Mouse (Mus musculus): ENCODE data around the gene Fthl17d. TPM values are rescaled to one million over a fixed set of nuclear protein-coding genes. Genes with fewer than 3 reads are reported as not detected.
"Not testable (repeated sequence)": the region's sequence is repeated elsewhere in the genome, so short reads cannot be mapped to it uniquely, and the experiment has no call there.

Gene Fthl17d
- not detected in 2 replicates for polyA plus RNA-seq (2015; fragmentation: Nextera tagmentation; extraction: Ambion mirVana)

DNA sequence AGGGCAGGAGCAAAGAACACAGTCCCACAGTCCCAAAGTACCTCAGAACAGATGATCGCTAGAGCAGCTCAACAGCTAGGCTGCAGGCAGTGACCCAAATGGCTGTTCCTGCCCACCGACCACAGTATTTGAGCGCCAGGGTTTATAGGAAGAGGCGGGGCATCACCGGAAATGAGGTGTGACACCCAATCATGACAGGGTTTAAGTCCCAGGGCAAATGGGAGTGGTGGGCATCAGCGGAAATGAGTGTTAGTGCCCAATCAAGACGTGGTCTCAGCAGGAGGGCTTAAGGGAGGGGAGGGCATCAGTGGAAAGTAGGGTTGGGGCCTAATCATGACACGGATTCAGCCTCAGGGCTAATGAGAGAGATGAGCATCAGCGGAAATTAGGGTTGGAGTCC lies at the start of gene Fthl17d:
Fthl17d (minus strand) TSS at position 101 of the 400 bp plus-strand sequence.
- no CpG with 5 or more reads among the region's 9 CpGs for WGBS
- not testable (repeated sequence) for H3K9ac ChIP-seq (ENCODE audit: low read length); H3K4me1 ChIP-seq (ENCODE audit: control insufficient read depth, insufficient read depth, low read length); H3K4me2 ChIP-seq (ENCODE audit: low read depth, low read length); H3K4me3 ChIP-seq (ENCODE audit: low read length); H3K36me3 ChIP-seq (ENCODE audit: control insufficient read depth, insufficient read depth); ATAC-seq (replicated peaks; ENCODE audit: extremely low read depth, insufficient read depth, low FRiP score); H3K9me3 ChIP-seq (replicated peaks; ENCODE audit: control insufficient read depth, low read length); H3K27ac ChIP-seq (ENCODE audit: low read length); H3K27me3 ChIP-seq (ENCODE audit: control insufficient read depth, insufficient read depth, low read length)

DNA sequence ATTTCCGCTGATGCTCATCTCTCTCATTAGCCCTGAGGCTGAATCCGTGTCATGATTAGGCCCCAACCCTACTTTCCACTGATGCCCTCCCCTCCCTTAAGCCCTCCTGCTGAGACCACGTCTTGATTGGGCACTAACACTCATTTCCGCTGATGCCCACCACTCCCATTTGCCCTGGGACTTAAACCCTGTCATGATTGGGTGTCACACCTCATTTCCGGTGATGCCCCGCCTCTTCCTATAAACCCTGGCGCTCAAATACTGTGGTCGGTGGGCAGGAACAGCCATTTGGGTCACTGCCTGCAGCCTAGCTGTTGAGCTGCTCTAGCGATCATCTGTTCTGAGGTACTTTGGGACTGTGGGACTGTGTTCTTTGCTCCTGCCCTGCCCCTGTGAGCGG lies 46.6 kb upstream of the Fthl17d start, which contains the start of gene Fthl17e:
Fthl17e (plus strand) TSS at position 301 of the 400 bp plus-strand sequence.
- H3K4me3 ChIP-seq (ENCODE audit: low read length); H3K27me3 ChIP-seq (ENCODE audit: control insufficient read depth, insufficient read depth, low read length); H3K36me3 ChIP-seq (ENCODE audit: control insufficient read depth, insufficient read depth); H3K9me3 ChIP-seq (replicated peaks; ENCODE audit: control insufficient read depth, low read length); H3K27ac ChIP-seq (ENCODE audit: low read length); H3K9ac ChIP-seq (ENCODE audit: low read length); H3K4me1 ChIP-seq (ENCODE audit: control insufficient read depth, insufficient read depth, low read length); ATAC-seq (replicated peaks; ENCODE audit: extremely low read depth, insufficient read depth, low FRiP score); H3K4me2 ChIP-seq (ENCODE audit: low read depth, low read length): not testable (repeated sequence)
- WGBS: no CpG with 5 or more reads among the region's 10 CpGs

DNA sequence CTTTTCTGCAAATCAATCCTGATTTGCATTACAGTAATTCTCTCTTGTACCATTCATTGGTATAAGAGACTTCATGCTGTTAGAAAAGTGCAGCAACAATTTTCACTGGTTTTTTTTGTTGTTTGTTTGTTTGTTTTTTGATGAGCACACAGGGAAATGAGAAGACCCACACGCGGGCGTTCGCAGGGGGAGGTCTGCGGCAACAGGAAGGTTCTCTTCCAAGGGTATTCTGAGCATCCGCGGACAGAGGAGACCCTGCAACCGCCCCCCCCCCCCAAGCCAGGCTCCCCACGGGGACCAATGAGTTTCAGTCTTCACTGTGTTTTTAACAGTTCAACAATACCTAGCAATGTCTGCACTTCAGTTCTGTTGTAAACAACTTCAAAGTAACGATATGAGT lies 32.9 kb upstream of the Fthl17d start:
- Histone ChIP-seq H3K4me3 (ENCODE audit: low read length) (no peak overlapping the region), H3K9ac (ENCODE audit: low read length) (no peak overlapping the region), H3K9me3 (replicated peaks; ENCODE audit: control insufficient read depth, low read length) (no peaks in the 10 kb centered on the region), H3K27me3 (ENCODE audit: control insufficient read depth, insufficient read depth, low read length) (no peaks in the 10 kb centered on the region), H3K27ac (ENCODE audit: low read length) (no peak overlapping the region), H3K36me3 (ENCODE audit: control insufficient read depth, insufficient read depth) (no peaks in the 10 kb centered on the region), H3K4me1 (ENCODE audit: control insufficient read depth, insufficient read depth, low read length) (no peaks in the 10 kb centered on the region), H3K4me2 (ENCODE audit: low read depth, low read length) (no peak overlapping the region)
- no peak for ATAC-seq (replicated peaks; ENCODE audit: extremely low read depth, insufficient read depth, low FRiP score)
- WGBS: 56% methylated on average over 10 of the region's 10 CpGs

DNA sequence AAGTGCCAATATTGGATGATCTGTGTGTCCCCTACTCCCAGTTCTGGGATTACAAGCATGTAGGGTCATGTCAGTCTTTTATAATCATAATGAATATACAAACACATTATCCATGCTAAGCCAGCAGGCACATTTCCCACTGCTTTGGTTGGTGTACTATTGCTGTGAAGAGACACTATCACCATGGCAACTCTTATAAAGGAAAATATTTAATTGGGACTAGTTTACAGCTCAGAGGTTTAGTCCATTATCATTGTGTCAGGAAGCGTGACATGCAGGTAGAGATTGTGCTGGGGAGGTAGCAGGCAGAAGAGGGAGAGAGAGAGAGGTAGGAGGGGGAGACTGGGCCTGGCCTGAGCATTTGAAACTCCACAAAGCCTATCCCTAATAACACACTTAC lies 29.5 kb upstream of the Fthl17d start:
- 56% methylated on average over 1 of the region's 1 CpGs for WGBS

DNA sequence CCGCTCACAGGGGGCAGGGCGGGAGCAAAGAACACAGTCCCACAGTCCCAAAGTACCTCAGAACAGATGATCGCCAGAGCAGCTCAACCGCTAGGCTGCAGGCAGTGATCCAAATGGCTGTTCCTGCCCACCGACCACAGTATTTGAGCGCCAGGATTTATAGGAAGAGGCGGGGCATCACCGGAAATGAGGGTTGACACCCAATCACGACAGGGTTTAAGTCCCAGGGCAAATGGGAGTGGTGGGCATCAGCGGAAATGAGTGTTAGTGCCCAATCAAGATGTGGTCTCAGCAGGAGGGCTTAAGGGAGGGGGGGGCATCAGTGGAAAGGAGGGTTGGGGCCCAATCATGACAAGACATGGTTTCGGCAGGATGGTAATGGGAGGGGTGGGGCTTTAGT lies 10.1 kb downstream of the Fthl17d start, which contains the start of gene Fthl17c:
Fthl17c (minus strand) TSS at position 101 of the 400 bp plus-strand sequence.
- not testable (repeated sequence) for H3K27ac ChIP-seq (ENCODE audit: low read length); H3K4me2 ChIP-seq (ENCODE audit: low read depth, low read length); H3K27me3 ChIP-seq (ENCODE audit: control insufficient read depth, insufficient read depth, low read length); H3K4me1 ChIP-seq (ENCODE audit: control insufficient read depth, insufficient read depth, low read length); H3K4me3 ChIP-seq (ENCODE audit: low read length); H3K36me3 ChIP-seq (ENCODE audit: control insufficient read depth, insufficient read depth); ATAC-seq (replicated peaks; ENCODE audit: extremely low read depth, insufficient read depth, low FRiP score); H3K9ac ChIP-seq (ENCODE audit: low read length); H3K9me3 ChIP-seq (replicated peaks; ENCODE audit: control insufficient read depth, low read length)
- WGBS: no CpG with 5 or more reads among the region's 11 CpGs

More for the DNA sequence above, 29.5 kb upstream of the Fthl17d start:
- no peaks in the 10 kb centered on the region for H3K4me1 ChIP-seq (ENCODE audit: control insufficient read depth, insufficient read depth, low read length)
- no peak overlapping the region for H3K4me3 ChIP-seq (ENCODE audit: low read length)
- no peaks in the 10 kb centered on the region for H3K9me3 ChIP-seq (replicated peaks; ENCODE audit: control insufficient read depth, low read length)
- H3K9ac ChIP-seq (ENCODE audit: low read length): no peak overlapping the region
- no peak overlapping the region for H3K27ac ChIP-seq (ENCODE audit: low read length)
- no peak overlapping the region for H3K4me2 ChIP-seq (ENCODE audit: low read depth, low read length)
- no peaks in the 10 kb centered on the region for H3K36me3 ChIP-seq (ENCODE audit: control insufficient read depth, insufficient read depth)
- H3K27me3 ChIP-seq (ENCODE audit: control insufficient read depth, insufficient read depth, low read length): no peaks in the 10 kb centered on the region
- ATAC-seq (replicated peaks; ENCODE audit: extremely low read depth, insufficient read depth, low FRiP score): no peak

DNA sequence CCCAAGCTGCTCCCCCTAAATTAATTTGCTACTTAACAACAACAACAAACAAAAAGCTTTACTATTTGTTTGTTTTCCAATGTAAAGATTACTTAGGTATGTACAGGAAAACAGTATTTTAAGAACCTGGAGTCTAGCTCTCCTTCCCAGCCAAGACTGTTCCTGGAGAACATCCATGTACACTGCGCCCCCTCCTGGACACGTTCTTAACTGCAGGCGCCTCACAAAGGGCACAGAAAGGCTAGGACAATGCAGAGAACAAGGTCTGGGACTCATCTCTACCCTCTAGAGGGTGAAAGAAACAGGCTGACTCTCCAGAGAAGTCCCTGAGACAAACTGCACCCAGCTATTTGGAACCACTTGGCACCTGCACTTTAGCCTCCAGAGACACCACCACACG lies 21.9 kb downstream of the Fthl17d start:
- 26% methylated on average over 4 of the region's 4 CpGs for WGBS
- not testable (repeated sequence) for H3K9me3 ChIP-seq (replicated peaks; ENCODE audit: control insufficient read depth, low read length)

DNA sequence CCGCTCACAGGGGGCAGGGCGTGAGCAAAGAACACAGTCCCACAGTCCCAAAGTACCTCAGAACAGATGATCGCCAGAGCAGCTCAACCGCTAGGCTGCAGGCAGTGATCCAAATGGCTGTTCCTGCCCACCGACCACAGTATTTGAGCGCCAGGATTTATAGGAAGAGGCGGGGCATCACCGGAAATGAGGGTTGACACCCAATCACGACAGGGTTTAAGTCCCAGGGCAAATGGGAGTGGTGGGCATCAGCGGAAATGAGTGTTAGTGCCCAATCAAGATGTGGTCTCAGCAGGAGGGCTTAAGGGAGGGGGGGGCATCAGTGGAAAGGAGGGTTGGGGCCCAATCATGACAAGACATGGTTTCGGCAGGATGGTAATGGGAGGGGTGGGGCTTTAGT lies 23.7 kb downstream of the Fthl17d start, which contains the start of gene Fthl17b:
Fthl17b (minus strand) TSS at position 101 of the 400 bp plus-strand sequence.
- not testable (repeated sequence) for ATAC-seq (replicated peaks; ENCODE audit: extremely low read depth, insufficient read depth, low FRiP score); H3K9ac ChIP-seq (ENCODE audit: low read length); H3K4me3 ChIP-seq (ENCODE audit: low read length); H3K27ac ChIP-seq (ENCODE audit: low read length); H3K27me3 ChIP-seq (ENCODE audit: control insufficient read depth, insufficient read depth, low read length); H3K9me3 ChIP-seq (replicated peaks; ENCODE audit: control insufficient read depth, low read length); H3K36me3 ChIP-seq (ENCODE audit: control insufficient read depth, insufficient read depth); H3K4me2 ChIP-seq (ENCODE audit: low read depth, low read length); H3K4me1 ChIP-seq (ENCODE audit: control insufficient read depth, insufficient read depth, low read length)
- 84% methylated on average over 4 of the region's 11 CpGs for WGBS

More for the DNA sequence above, 21.9 kb downstream of the Fthl17d start:
- not testable (repeated sequence) for H3K27me3 ChIP-seq (ENCODE audit: control insufficient read depth, insufficient read depth, low read length); H3K4me2 ChIP-seq (ENCODE audit: low read depth, low read length); H3K4me3 ChIP-seq (ENCODE audit: low read length); ATAC-seq (replicated peaks; ENCODE audit: extremely low read depth, insufficient read depth, low FRiP score); H3K27ac ChIP-seq (ENCODE audit: low read length); H3K36me3 ChIP-seq (ENCODE audit: control insufficient read depth, insufficient read depth); H3K4me1 ChIP-seq (ENCODE audit: control insufficient read depth, insufficient read depth, low read length); H3K9ac ChIP-seq (ENCODE audit: low read length)

DNA sequence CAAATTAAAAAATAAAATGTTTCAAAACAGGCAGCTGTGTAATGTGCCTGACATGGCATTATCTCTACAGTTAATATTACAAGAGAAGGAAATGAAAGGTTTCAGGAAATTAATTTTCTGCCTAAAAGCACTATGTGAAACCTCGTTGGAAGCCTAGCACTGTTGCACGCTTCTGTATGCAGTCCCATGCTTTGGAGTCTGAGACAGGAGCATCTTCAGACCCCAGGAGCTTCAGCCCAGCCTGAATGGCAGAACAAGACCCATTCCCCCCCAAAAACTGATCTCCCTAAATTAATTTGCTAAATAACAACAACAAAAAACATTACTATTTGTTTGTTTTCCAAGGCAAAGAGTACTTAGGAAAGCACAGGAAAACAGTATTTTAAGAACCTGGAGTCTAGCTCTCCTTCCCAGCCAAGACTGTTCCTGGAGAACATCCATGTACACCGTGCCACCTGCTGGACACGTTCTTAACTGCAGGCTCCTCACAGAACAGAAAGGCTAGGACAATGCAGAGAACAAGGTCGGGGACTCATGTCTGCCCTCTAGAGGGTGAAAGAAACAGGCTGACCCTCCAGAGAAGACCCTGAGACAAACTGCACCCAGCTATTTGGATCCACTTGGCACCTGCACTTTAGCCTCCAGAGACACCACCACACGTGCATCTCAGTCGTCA lies 38.3 kb downstream of the Fthl17d start:
- 11% methylated on average over 5 of the region's 7 CpGs for WGBS
- ATAC-seq (replicated peaks; ENCODE audit: extremely low read depth, insufficient read depth, low FRiP score): not testable (repeated sequence)

DNA sequence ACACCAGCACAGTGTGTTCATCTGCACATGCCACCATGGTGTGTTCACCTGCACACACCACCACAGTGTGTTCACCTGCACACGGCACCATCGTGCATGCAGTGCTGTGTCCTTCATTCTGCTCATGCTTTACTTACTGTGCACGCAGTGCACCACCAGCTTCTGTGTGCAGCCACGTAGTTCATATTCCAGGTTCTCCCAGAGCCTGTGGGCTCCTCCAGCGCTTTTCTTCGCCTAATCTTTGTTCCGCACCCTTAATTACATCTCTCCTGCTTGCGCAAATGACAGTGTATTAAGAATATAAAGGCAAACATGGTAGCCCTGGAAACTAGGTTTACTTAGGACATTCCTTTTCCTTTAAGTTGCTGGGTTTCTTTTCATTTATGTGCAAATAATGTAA lies 42.5 kb downstream of the Fthl17d start:
- WGBS: 78% methylated on average over 8 of the region's 8 CpGs
- no peak overlapping the region for H3K27ac ChIP-seq (ENCODE audit: low read length)
- no peaks in the 10 kb centered on the region for H3K9me3 ChIP-seq (replicated peaks; ENCODE audit: control insufficient read depth, low read length)
- no peak overlapping the region for H3K4me3 ChIP-seq (ENCODE audit: low read length)
- ATAC-seq (replicated peaks; ENCODE audit: extremely low read depth, insufficient read depth, low FRiP score): no peak
- H3K27me3 ChIP-seq (ENCODE audit: control insufficient read depth, insufficient read depth, low read length): no peaks in the 10 kb centered on the region
- no peak overlapping the region for H3K9ac ChIP-seq (ENCODE audit: low read length)
- no peaks in the 10 kb centered on the region for H3K36me3 ChIP-seq (ENCODE audit: control insufficient read depth, insufficient read depth)
- no peaks in the 10 kb centered on the region for H3K4me1 ChIP-seq (ENCODE audit: control insufficient read depth, insufficient read depth, low read length)
- no peak overlapping the region for H3K4me2 ChIP-seq (ENCODE audit: low read depth, low read length)

More for the DNA sequence above, 38.3 kb downstream of the Fthl17d start:
- H3K4me2 ChIP-seq (ENCODE audit: low read depth, low read length); H3K4me3 ChIP-seq (ENCODE audit: low read length); H3K27ac ChIP-seq (ENCODE audit: low read length); H3K27me3 ChIP-seq (ENCODE audit: control insufficient read depth, insufficient read depth, low read length); H3K9me3 ChIP-seq (replicated peaks; ENCODE audit: control insufficient read depth, low read length); H3K4me1 ChIP-seq (ENCODE audit: control insufficient read depth, insufficient read depth, low read length); H3K36me3 ChIP-seq (ENCODE audit: control insufficient read depth, insufficient read depth); H3K9ac ChIP-seq (ENCODE audit: low read length): not testable (repeated sequence)
